Mouse (Mus musculus): ENCODE results near the gene Cit.

- TF ChIP-seq POLR2A (IDR thresholded peaks at IDR 0.05; ENCODE audit: control insufficient read depth, low read depth, low read length): no peak
- TF ChIP-seq CTCF (IDR thresholded peaks at IDR 0.05; ENCODE audit: control insufficient read depth, insufficient read depth, insufficient replicate concordance, low read depth, low read length): no peak
Measured at GRCm38 (mm10) chr5:115849263-115849829, 4.3 kb downstream of the Cit start.

Measured in testis, adult 2 months (tissue).